Comparison of ENCODE assay signal across 10 mouse cellular contexts in genomic region chr9:20804266-20805158, GRCm38 (mm10). TPM values are rescaled to one million over a fixed set of nuclear protein-coding genes. Genes with fewer than 3 reads are reported as not detected.
A peak's percentile ranks its signal among the peaks of the same experiment; 100 is the strongest.
DNase-seq lines count a peak whose midpoint lies in the region; ATAC-seq and TF ChIP-seq lines count a peak whose summit lies in the region.
"Had no signal": no experiment of that assay in that cellular context is flagged by ENCODE, and none has a peak within 500 bp of the region (broad histone marks: within the 10 kb centered on the region; RNA-seq: fewer than 3 reads in every experiment).

No protein-coding gene starts in this region.

- H3K4me3 ChIP-seq in midbrain, embryonic 14.5 days (replicated peaks; ENCODE audit: low read depth, low read length): no peak overlapping the region
- H3K4me3 ChIP-seq in midbrain, embryonic 15.5 days: no peak overlapping the region
- no peak overlapping the region for H3K4me3 ChIP-seq in cortical plate, adult 2 months (ENCODE audit: insufficient read depth, low read length)
- peak overlapping the region; percentile 26 for H3K4me3 ChIP-seq in liver, adult 2 months (ENCODE audit: insufficient read depth, low read depth, low read length)
- H3K4me3 ChIP-seq: heart, embryonic 15.5 days had no signal

- no peaks in the 10 kb centered on the region for H3K27me3 ChIP-seq in midbrain, embryonic 14.5 days (ENCODE audit: control insufficient read depth, insufficient read depth, low read length)
- H3K27me3 ChIP-seq in midbrain, embryonic 15.5 days (replicated peaks): no peaks in the 10 kb centered on the region
- H3K27me3 ChIP-seq in liver, adult 2 months (ENCODE audit: control insufficient read depth, insufficient read depth, low read length): no peaks in the 10 kb centered on the region

- no peak for ATAC-seq in midbrain, embryonic 14.5 days (ENCODE audit: low FRiP score, low TSS enrichment)
- no peak for ATAC-seq in midbrain, embryonic 15.5 days (replicated peaks)
- ATAC-seq in monocyte, adult 5-6 weeks (replicated peaks; ENCODE audit: insufficient number of reproducible peaks, low FRiP score, low TSS enrichment, poor library complexity, severe bottlenecking): no peak

- DNase-seq in midbrain, embryonic 14.5 days: peak; percentile 34
- peak; percentile 56 for DNase-seq in T-cell, adult 2 months (ENCODE audit: low spot score)
- peak; percentile 76 for DNase-seq in induced T-regulatory cell, adult 2 months (ENCODE audit: low read depth)
- peak; percentile 100 for DNase-seq in liver, adult 2 months (ENCODE audit: extremely low read depth, low read depth, low spot score)
- peak; percentile 41 for DNase-seq in retina, postnatal 7 days (ENCODE audit: low read depth, low spot score)

- H3K9ac ChIP-seq in midbrain, embryonic 14.5 days (replicated peaks; ENCODE audit: low read length): no peak overlapping the region
- no peak overlapping the region for H3K9ac ChIP-seq in midbrain, embryonic 15.5 days
- peak overlapping the region; percentile 31 for H3K9ac ChIP-seq in liver, adult 2 months (ENCODE audit: low read depth, low read length)
- H3K9ac ChIP-seq: heart, embryonic 15.5 days had no signal

- peak; percentile 95 for TF ChIP-seq CTCF in cortical plate, adult 2 months (IDR thresholded peaks at IDR 0.05; ENCODE audit: extremely low read depth, insufficient read depth, low read length)
- peak; percentile 98 for TF ChIP-seq CTCF in liver, adult 2 months (IDR thresholded peaks at IDR 0.05; ENCODE audit: low read depth, low read length)

- 77% methylated on average over 13 of the region's 13 CpGs for WGBS in midbrain, embryonic 14.5 days
- 79% methylated on average over 13 of the region's 13 CpGs for WGBS in midbrain, embryonic 15.5 days
- 17% methylated on average over 13 of the region's 13 CpGs for WGBS in liver, adult 2 months

- no peaks in the 10 kb centered on the region for H3K36me3 ChIP-seq in midbrain, embryonic 14.5 days (ENCODE audit: control insufficient read depth, insufficient read depth, low read length)
- no peaks in the 10 kb centered on the region for H3K36me3 ChIP-seq in midbrain, embryonic 15.5 days (replicated peaks)
- no peaks in the 10 kb centered on the region for H3K36me3 ChIP-seq in liver, adult 2 months (ENCODE audit: control insufficient read depth, insufficient read depth, low read length)
- H3K36me3 ChIP-seq: heart, embryonic 15.5 days had no signal

- H3K79me2 ChIP-seq in liver, adult 2 months (ENCODE audit: control insufficient read depth, insufficient read depth, low read length): no peaks in the 10 kb centered on the region

- no peaks in the 10 kb centered on the region for H3K4me1 ChIP-seq in midbrain, embryonic 14.5 days (ENCODE audit: control insufficient read depth, insufficient read depth, low read length)
- H3K4me1 ChIP-seq in midbrain, embryonic 15.5 days: no peaks in the 10 kb centered on the region
- H3K4me1 ChIP-seq in cortical plate, adult 2 months (ENCODE audit: control insufficient read depth, insufficient read depth, low read length): no peaks in the 10 kb centered on the region
- peaks cover 19% of the 10 kb centered on the region for H3K4me1 ChIP-seq in liver, adult 2 months (ENCODE audit: control insufficient read depth, insufficient read depth, low read length)
- H3K4me1 ChIP-seq: heart, embryonic 15.5 days had no signal

- H3K27ac ChIP-seq in midbrain, embryonic 14.5 days (replicated peaks; ENCODE audit: low read depth, low read length): no peak overlapping the region
- H3K27ac ChIP-seq in midbrain, embryonic 15.5 days: no peak overlapping the region
- no peak overlapping the region for H3K27ac ChIP-seq in cortical plate, adult 2 months (ENCODE audit: insufficient read depth, low read length)
- peak overlapping the region; percentile 84 for H3K27ac ChIP-seq in liver, adult 2 months (replicated peaks; ENCODE audit: insufficient read depth, low read depth, low read length)
- H3K27ac ChIP-seq: heart, embryonic 15.5 days had no signal

- no peak overlapping the region for H3K4me2 ChIP-seq in midbrain, embryonic 14.5 days (ENCODE audit: low read length)
- H3K4me2 ChIP-seq in midbrain, embryonic 15.5 days: no peak overlapping the region
- H3K4me2 ChIP-seq: heart, embryonic 15.5 days had no signal

- peaks cover 9% of the 10 kb centered on the region for H3K9me3 ChIP-seq in midbrain, embryonic 14.5 days (ENCODE audit: control insufficient read depth, low read length)
- H3K9me3 ChIP-seq in midbrain, embryonic 15.5 days: no peaks in the 10 kb centered on the region
- H3K9me3 ChIP-seq: heart, embryonic 15.5 days had no signal

- no peak for TF ChIP-seq POLR2A in cortical plate, adult 2 months (IDR thresholded peaks at IDR 0.05; ENCODE audit: extremely low read depth, insufficient read depth, low read length)
- TF ChIP-seq POLR2A in liver, adult 2 months (IDR thresholded peaks at IDR 0.05; ENCODE audit: extremely low read depth, insufficient read depth, low read length): no peak

RNA-seq across cellular contexts. Expression of gene Col5a3, which starts 10.4 kb away (rescaled TPM):
- polyA plus RNA-seq in midbrain, embryonic 14.5 days (2014; fragmentation: Nextera tagmentation; extraction: Ambion mirVana): 0.45 and 0.66 TPM in 2 replicates
- 0.85 and 0.98 TPM in 2 replicates for polyA plus RNA-seq in midbrain, embryonic 15.5 days (2015; fragmentation: Nextera tagmentation; extraction: Ambion mirVana)
- polyA plus RNA-seq in cortical plate, adult 2 months (2012; rRNA removed): 1.2 and 1.3 TPM in 2 replicates
- total RNA-seq in liver, adult 2 months (2014; rRNA removed): 0.83 and 2.1 TPM in 2 replicates
- polyA plus RNA-seq in liver, adult 2 months (2012; rRNA removed): 2.9 and 6.4 TPM in 2 replicates
- 0.11 TPM in 1 of 3 replicates, not detected in the others for total RNA-seq in monocyte, adult 5-6 weeks (2017)

RNA-seq across cellular contexts. Expression of gene Rdh8, which starts 13.8 kb away (rescaled TPM):
- not detected in 2 replicates for polyA plus RNA-seq in midbrain, embryonic 14.5 days (2014; fragmentation: Nextera tagmentation; extraction: Ambion mirVana)
- not detected in 2 replicates for polyA plus RNA-seq in midbrain, embryonic 15.5 days (2015; fragmentation: Nextera tagmentation; extraction: Ambion mirVana)
- polyA plus RNA-seq in cortical plate, adult 2 months (2012; rRNA removed): not detected in 2 replicates
- not detected in 2 replicates for total RNA-seq in liver, adult 2 months (2014; rRNA removed)
- not detected in 2 replicates for polyA plus RNA-seq in liver, adult 2 months (2012; rRNA removed)
- total RNA-seq in monocyte, adult 5-6 weeks (2017): not detected in 3 replicates
- polyA plus RNA-seq: heart, embryonic 15.5 days; stomach, embryonic 14.5 days had no signal

RNA-seq across cellular contexts. Expression of gene Olfm2, which starts 58.4 kb away (rescaled TPM):
- 143 and 173 TPM in 2 replicates for polyA plus RNA-seq in midbrain, embryonic 14.5 days (2014; fragmentation: Nextera tagmentation; extraction: Ambion mirVana)
- polyA plus RNA-seq in midbrain, embryonic 15.5 days (2015; fragmentation: Nextera tagmentation; extraction: Ambion mirVana): 209 and 213 TPM in 2 replicates
- 202 and 204 TPM in 2 replicates for polyA plus RNA-seq in cortical plate, adult 2 months (2012; rRNA removed)
- total RNA-seq in liver, adult 2 months (2014; rRNA removed): 0.09 and 0.34 TPM in 2 replicates
- polyA plus RNA-seq in liver, adult 2 months (2012; rRNA removed): 0.14 and 0.72 TPM in 2 replicates
- total RNA-seq in monocyte, adult 5-6 weeks (2017): not detected in 3 replicates

Comparison
In these comparisons a context has a peak if more than half of its experiments do, and no peak if none do; other contexts are left out.
1. DNase-seq: peak in every context shown above with its lines; median percentile 100 in liver, adult 2 months; 76 in induced T-regulatory cell, adult 2 months; 56 in T-cell, adult 2 months; 41 in retina, postnatal 7 days; 34 in midbrain, embryonic 14.5 days.
2. RNA of gene Olfm2, which starts 58.4 kb away (polyA plus RNA-seq): 209 to 213 TPM in midbrain, embryonic 15.5 days, 202 to 204 TPM in cortical plate, adult 2 months and 143 to 173 TPM in midbrain, embryonic 14.5 days; 0.14 to 0.72 TPM in liver, adult 2 months; every median in the first group is over 10 times any median in the second.